Mouse (Mus musculus) cerebellum, postnatal 10 days (tissue): ENCODE results near the gene Srrm4.

Experiments used
- DNase-seq, 2 experiments: peaks; one replicate each; pipeline ENCODE4 v3.0.0; 2021; ENCODE audit warnings: mixed read lengths in 2 of 2

Srrm4 gene

DNA sequence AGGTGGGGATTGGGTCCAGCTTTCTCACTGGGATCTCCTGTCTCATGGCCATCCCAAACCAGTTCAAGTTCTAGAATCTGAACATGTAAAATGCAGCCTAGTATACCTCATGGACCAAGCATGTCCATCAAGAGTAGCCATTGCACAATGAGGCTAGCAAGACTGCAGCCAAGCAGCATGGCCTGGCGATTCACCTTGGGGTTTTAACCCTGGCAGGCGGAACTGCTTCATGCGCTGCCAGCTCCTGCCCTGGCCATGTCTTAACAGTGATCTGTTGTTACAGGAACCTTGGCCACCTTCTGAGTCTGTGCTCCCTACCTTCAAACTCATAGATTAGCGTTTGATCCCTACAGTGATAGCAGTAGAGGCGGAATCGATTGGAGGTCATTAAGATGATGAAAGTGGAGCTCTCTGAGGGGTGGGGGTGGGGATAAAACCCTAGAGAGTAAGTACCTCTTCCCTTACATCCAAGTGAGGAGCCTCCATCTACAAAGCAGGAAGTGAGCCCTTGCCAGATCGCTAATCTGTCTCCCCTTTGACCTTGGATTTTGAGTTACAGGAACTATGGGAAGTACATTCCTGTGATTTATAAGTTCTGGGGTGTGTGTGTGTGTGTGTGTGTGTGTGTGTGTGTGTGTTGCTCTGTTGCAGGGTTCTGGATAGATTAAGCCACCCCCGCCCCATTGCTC, 191.4 kb downstream of the Srrm4 start:
- DNase-seq: no peak

DNA sequence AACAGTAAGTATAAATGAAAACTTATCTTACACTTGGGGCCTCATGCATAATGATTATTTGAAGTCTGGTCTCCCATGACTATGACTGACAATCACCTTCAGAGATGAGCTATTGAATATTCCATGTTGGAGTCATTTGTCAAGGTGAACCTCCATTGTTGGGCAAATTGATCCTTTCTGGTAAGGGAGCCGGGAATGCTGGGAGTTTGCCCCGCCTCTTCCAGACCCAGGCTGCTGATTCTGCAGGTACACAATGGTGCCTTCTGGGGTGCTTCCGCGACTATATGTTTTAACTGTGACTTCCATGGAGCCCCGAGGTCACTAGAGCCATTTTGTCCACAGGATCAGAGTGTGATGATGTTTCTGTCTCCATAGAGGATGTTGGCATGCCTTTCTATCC, 195.5 kb downstream of the Srrm4 start:
- DNase-seq: no peak

DNA sequence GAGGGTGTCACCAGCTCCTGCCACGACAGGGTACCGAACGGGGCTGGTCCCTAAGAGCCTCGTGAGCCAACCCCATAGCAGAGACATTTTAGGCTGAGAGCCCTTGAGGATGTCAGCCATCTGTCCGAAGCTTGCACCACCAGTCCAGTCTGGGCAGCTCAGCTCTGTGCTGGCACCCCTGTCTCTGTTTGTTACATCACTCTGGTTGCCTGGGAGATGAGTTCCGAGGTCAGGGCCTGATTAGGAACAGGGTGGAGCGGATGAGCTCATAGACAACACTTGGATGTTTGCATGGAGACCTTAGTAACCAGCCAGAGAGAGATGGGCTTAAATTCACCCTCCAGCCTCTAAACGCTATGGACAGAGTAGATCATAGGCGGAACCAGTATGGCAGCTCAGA, 199.0 kb downstream of the Srrm4 start:
- peak; percentile 19 to 33 for DNase-seq

DNA sequence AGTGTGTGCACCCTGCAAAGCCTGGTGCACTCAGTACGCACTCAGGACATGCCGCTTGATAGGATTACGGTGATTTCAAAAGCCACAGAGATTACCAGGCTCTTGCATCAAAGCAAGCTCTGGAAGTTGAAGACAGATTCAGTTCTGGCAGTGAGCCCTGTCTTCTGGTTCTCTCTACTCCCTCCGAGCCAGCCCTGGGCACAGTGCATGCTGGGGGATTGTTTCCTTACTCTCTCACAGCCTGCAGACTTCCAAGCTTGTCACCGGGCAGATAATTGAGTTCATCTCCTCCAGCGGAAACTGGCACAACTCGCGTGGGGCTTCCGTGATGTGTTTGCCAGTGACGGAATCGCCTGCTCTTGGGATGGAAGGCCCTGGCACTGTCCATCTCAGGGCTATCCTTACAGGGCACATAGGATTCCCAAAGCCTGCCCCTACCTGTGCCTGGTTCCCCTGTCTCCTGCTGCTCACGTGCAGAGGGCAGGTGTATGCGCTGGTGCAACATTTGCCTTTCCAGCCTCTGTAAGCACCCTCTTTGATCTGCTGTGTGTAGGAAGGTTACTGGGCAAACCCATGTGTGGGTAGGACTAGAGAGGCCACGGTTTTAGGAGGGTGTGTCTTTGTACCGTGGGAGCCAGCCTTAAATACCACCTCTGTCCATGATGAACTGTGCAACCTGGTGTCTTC, 201.6 kb downstream of the Srrm4 start:
- DNase-seq: peak; percentile 76 to 77

DNA sequence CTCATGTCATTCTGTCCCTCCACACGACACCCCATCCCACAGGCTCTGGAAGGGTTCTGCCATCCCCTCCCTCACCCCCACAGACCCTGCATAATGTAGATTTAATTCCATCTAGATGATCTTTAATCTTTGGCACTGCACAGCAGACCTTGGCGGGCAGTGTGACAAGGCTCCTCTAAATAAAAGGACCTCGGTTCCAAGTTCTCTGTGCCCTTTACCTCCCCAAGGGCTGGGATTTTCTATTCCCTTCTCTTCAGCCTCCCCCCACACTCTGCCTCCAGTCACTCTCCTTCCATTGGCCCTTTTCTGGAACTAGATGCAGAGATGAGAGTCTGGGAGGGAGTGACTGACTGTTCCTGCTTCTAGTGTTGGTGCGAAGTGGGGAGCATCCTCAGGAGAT, 202.3 kb downstream of the Srrm4 start:
- peak in 1 of 2 experiments; percentile 23 for DNase-seq
